Mouse (Mus musculus) c-Kit-positive CD71-negative TER-119-negative erythroid progenitor cells, embryonic 14.5 days (primary cell): Measurements from ENCODE around the gene Arid3c.

Source experiments
- DNase-seq: peaks from one replicate; pipeline ENCODE4 v3.0.0-alpha.2; 2013; ENCODE audit warnings: low read depth

Gene Arid3c

GRCm38 (mm10) chr4:41677006-41677629, 53.8 kb downstream of the Arid3c start:
- DNase-seq = no peak

DNA sequence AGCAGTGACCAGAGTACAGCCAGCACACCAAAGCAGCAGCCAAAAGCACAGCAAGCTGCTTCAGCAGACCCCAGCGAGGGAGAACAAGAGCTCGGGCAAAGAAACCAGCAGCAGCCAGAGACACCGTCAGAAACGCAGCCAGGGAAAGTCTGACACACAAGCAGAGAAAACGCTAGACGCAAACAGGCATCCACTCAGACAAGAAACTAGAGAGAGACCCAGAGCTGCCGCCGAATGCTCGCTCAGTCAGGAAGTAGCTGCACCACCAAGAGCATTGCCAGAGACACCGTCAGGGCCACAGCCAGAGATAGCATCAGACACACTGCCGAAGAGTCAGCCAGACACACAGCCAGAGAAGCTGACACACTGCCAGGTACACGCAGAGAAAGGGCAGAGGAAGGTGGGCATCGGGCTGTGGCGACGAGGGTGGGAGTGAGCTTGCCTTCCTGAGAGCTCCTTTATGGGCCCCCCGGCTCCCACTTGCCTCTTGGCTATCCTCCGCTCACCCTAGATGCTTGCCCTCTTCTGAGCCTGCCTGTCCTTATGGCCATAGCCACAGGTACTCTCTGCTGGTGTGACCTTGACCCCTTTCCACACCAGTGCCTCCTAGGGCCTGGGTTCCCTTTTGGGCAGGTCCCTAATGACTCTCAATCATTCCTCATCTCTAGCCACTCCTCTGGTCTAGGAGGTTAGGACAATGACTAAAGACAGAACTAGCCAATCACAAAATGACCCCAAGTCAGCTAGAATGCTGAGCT, 54.5 kb downstream of the Arid3c start:
- DNase-seq = no peak
